Mouse (Mus musculus): ENCODE measurements around the gene Lrp5.

Gene Lrp5

DNA sequence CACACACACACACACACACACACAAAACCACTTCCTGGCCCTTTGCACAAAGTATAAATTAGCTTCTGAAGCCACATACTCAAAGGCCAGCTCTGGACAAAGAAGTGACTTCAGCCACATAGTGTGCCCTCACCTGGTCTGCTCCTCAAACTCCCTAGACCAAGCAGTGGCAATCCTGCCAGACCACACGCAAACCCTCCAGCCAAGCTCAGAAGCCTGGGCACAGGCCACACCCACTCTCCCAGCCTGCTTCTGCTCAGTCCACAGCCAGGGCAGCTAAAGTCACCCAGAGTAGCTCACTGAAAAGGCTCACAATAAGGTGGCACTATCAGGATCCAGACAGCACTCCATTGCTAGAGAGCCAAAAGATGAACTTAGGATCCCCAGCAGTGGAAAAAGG, 30.2 kb downstream of the Lrp5 start:
- no peak for DNase-seq (ENCODE audit: low read depth, low spot score)

DNA sequence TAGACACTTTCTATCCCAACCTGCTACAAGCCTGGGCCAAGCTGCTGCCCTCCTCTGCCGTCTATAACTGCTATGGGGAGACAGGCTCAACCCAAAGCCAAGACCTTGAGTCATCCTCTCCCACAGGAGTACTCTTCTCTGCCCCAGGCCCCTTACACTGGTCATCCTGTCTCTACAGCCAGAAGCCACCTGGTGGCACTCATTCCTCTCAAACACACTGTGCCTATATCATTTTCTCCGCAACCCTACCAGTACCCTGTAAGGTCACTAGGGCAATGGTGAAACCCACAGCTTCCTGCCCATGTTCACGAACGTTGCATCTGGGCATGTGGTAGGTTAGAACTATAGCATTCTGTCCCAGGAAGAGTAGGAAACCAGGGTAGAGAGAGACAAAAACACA, 31.4 kb downstream of the Lrp5 start:
- no peak for DNase-seq (ENCODE audit: low read depth, low spot score)

DNA sequence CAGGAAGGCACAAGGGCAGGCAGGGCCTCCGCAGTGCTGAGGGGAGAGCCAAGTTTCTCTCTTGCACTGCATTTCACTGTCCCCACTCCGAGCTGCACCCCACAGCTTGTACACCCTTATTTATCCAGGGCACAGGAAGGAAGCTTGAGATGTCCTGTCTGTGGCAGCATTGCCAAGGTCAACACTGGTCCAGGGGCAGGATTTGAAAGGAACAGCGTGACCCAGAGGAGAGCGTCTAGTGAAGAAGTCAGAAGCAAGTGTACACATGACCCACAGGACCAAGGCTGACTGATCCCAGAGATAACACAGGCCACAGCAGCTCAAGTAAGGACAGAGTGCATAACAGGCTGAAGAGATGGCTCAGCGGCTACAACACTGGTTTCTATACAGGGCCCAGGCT, 32.3 kb downstream of the Lrp5 start:
- DNase-seq (ENCODE audit: low read depth, low spot score) = no peak

- no peak for DNase-seq (ENCODE audit: low read depth, low spot score)
These were observed 32.9 kb downstream of the Lrp5 start for GRCm38 (mm10) chr19:3653508-3653907.

DNA sequence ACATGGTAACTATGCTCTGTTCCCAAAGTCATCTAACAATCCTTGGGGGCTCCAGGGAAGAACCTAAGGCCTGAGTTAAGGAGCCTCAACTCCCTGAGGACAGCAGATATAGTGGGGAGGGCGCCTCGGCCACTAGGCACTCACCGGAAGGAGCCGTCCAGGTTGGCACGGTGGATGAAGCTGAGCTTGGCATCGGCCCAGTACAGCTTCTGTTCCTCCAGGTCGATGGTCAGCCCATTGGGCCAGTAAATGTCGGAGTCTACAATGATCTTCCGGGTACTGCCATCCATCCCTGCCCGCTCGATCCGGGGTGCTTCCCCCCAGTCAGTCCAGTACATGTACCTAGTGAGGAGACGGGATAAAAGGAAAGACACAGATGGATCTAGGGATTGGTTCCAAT, 34.4 kb downstream of the Lrp5 start:
- DNase-seq (ENCODE audit: low read depth, low spot score) = no peak

GRCm38 (mm10) chr19:3651220-3651619, 35.1 kb downstream of the Lrp5 start:
- DNase-seq (ENCODE audit: low read depth, low spot score) = peak; percentile 20

DNA sequence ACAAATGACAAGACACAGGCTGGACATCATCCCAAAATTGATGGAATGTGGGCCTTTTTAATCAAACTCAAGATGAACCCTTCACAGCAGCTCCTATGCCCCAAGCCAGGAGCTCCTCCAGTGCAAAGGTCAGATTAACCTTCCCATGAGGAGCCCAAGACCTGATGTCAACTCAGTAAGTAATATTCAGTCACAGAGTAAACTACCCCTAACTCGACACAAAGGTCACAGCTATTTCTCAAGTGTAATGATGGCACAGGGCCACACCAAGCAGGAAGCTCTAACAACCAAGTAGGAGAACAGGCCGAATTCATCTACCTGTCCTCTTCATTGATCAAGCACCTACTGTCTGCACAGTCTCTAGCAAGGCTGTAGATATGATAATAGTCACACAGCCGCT, 35.9 kb downstream of the Lrp5 start:
- no peak for DNase-seq (ENCODE audit: low read depth, low spot score)

GRCm38 (mm10) chr19:3648830-3649450, 37.4 kb downstream of the Lrp5 start:
- no peak for DNase-seq (ENCODE audit: low read depth, low spot score)

GRCm38 (mm10) chr19:3647999-3648398, 38.4 kb downstream of the Lrp5 start:
- DNase-seq (ENCODE audit: low read depth, low spot score) = no peak

GRCm38 (mm10) chr19:3645813-3646212, 40.6 kb downstream of the Lrp5 start:
- no peak for DNase-seq (ENCODE audit: low read depth, low spot score)

DNA sequence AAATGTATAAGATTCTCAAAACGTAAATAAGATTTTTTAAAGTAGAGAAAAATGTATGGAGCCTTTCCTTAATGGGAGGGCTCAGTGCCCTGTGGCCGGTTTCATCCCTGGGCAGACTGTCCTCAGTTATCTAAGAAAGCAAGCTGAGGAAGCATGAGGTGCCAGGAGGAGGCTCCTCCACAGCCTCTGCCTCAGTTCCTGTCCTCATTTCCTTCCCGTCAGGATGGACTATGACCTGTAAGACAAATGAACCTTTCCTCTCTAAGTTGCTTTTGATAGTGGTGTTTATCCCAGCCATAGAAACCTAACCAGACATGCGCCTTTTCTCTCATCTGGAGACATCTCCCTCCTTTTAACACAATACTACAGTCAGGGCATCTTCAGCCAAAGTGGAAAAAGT, 41.0 kb downstream of the Lrp5 start:
- no peak for DNase-seq (ENCODE audit: low read depth, low spot score)

GRCm38 (mm10) chr19:3639561-3639960, 46.8 kb downstream of the Lrp5 start:
- no peak for DNase-seq (ENCODE audit: low read depth, low spot score)

DNA sequence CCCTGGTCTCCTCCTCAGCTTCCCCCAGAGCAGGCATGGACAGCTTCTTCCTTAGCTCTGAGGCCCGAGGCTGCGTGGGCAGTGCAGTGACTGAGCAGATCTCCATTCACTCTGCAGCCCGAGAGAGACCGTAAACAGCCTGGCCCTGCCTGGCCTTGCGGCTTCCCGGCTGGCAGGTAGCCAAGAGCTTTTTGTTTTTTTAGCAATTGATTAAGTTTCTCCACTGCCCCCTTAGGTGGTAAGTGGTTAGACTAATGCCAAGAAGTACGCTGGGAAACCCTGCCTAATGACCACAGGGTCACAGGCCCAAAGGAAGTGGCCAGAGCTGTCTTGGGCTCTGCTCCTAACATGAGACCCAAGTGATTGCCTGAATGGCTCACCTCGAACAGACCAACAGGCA, 47.7 kb downstream of the Lrp5 start:
- DNase-seq (ENCODE audit: low read depth, low spot score) = no peak

DNA sequence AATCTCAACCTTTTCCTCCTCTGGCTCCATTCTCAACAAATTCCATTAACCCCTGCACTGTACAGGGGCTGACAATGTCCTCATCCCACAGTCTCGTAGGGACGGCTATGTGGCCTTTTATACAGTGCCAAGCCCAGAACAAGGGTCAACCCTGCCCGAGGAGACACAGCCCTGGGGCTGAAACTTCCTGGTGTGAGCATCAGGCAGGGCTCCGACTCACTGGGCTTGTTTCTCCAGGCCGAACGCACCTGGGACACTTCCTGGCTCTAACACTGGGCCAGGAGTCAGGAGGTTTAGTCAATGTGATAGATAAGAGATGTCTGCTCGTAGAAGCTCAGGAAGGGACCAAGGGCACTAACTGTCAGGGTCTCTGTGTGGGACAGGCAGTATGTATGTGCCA, 54.3 kb downstream of the Lrp5 start:
- no peak for DNase-seq (ENCODE audit: low read depth, low spot score)

- DNase-seq (ENCODE audit: low read depth, low spot score) = no peak
These were observed 54.9 kb downstream of the Lrp5 start for GRCm38 (mm10) chr19:3631431-3631830.

DNA sequence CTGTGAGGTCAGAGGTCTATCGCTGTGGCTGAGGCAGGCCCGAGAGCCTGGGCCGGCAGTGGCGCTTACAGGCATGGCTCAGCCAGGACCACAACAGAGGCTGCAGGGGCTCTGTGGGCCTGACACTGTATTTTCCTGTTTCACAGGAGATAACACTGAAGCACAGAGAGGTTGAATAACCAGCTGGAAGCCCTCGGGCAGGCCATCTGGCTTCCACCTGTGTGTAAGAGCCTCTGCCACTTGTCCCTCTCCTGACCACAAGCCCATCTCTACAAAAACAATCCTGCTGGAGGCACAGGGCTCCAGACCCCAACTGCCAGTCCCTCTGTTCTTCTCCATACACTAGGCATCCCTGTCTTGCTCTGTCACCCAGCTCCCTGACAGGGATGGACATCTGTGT, 55.9 kb downstream of the Lrp5 start:
- DNase-seq (ENCODE audit: low read depth, low spot score) = no peak

- DNase-seq (ENCODE audit: low read depth, low spot score) = no peak
These were observed 56.3 kb downstream of the Lrp5 start for GRCm38 (mm10) chr19:3630027-3630426.

GRCm38 (mm10) chr19:3628223-3628622, 58.1 kb downstream of the Lrp5 start:
- DNase-seq (ENCODE audit: low read depth, low spot score) = no peak

DNA sequence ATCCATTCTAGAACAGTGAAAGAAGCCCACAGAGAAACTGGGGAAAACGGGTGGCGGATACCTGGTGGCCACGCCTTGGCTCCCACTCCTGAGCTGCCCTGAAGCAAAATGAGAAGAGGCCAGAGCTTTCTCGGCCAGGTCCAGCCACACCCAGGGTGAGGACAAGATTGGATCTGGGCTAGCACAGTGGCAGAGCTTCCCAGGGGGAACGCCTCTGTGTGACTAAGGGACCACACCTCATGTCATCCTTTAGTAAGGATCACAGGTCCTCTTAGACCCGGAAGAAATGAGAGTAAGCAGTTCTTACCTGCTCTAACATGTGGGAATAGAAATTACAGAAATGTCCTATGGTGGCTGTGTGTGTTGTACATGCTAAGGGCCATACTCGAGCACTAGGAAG, 61.3 kb downstream of the Lrp5 start:
- DNase-seq (ENCODE audit: low read depth, low spot score) = no peak

GRCm38 (mm10) chr19:3623824-3624223, 62.5 kb downstream of the Lrp5 start:
- peak; percentile 60 for DNase-seq (ENCODE audit: low read depth, low spot score)

DNA sequence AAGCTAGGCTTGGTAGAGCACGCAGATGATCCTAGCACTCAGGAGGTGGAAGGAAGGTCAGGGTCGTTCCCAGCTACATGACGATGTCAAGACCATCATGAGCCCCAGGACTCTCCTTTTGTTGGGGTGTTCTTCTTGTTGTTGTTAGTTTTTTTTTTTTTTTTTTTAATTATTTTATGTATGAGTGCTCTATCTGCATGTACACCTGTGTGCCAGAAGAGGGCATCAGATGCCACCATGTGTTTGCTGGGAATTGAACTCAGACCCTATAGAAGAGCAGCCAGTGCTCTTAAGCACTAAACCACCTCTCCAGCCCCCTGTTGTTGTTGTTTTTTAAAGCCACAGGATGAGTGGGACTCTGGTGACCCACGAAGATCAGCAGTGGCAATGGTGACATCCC, 63.1 kb downstream of the Lrp5 start:
- peak; percentile 13 for DNase-seq (ENCODE audit: low read depth, low spot score)

DNA sequence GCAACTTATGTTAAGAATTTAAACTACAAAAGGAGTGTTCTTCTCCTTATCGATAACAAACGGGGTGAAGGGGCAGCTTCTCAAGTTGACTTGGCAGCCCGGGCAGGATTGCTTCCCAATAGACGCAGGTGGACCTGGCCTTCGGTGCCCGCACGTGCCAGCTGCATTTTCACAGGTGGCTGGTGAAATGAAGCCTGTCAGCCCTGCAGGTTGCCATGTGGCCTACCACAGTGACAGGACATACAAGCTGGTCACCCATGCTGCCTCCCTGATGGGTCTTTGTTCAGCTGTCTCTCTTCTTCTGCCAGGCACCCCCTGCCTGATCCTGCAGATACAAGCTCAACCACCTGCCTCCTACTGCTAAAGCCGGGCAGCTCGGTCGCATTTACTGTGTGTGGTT, 65.5 kb downstream of the Lrp5 start:
- DNase-seq (ENCODE audit: low read depth, low spot score) = no peak

- DNase-seq (ENCODE audit: low read depth, low spot score) = peak; percentile 17
These were observed 67.0 kb downstream of the Lrp5 start for GRCm38 (mm10) chr19:3619359-3619758.

GRCm38 (mm10) chr19:3613991-3614390, 72.4 kb downstream of the Lrp5 start:
- no peak for DNase-seq (ENCODE audit: low read depth, low spot score)
